Mouse (Mus musculus) midbrain, embryonic 10.5 days (tissue): ENCODE data around the gene Dync2h1. TPM values are rescaled to one million over a fixed set of nuclear protein-coding genes. Genes with fewer than 3 reads are reported as not detected.

Experiments
- DNase-seq: peaks from one replicate; pipeline ENCODE4 v3.0.0-alpha.2; 2017; ENCODE audit warnings: low spot score
- H3K27ac ChIP-seq: fragments of 300-500 bp; sonication (generic); replicated peaks from 2 replicates; pipeline ENCODE4 v1.5.1; 2016; ENCODE audit warnings: mild to moderate bottlenecking
- H3K27me3 ChIP-seq: fragments of 300-500 bp; sonication (generic); 2 replicates; pipeline ENCODE4 v1.6.1; 2016; ENCODE audit warnings: low read depth, mild to moderate bottlenecking; ENCODE audit not compliant: poor library complexity, severe bottlenecking
- H3K36me3 ChIP-seq: fragments of 300-500 bp; sonication (generic); 2 replicates; pipeline ENCODE4 v1.6.1; 2016; ENCODE audit warnings: mild to moderate bottlenecking, moderate library complexity
- H3K4me1 ChIP-seq: fragments of 300-500 bp; sonication (generic); 2 replicates; pipeline ENCODE4 v1.6.1; 2016
- H3K4me3 ChIP-seq: fragments of 300-500 bp; sonication (generic); 2 replicates; pipeline ENCODE4 v1.5.1; 2016; ENCODE audit warnings: mild to moderate bottlenecking, moderate library complexity
- H3K9me3 ChIP-seq: fragments of 300-500 bp; sonication (generic); replicated peaks from 2 replicates; pipeline ENCODE4 v1.6.1; 2016; ENCODE audit warnings: mild to moderate bottlenecking
- WGBS: fragments of 180-500 bp; shearing (Covaris S2); methylation state at CpG from one replicate; pipeline ENCODE4 v1.1.7; 2016; 5-methylcytosine and 5-hydroxymethylcytosine counted together
- polyA plus RNA-seq: library from polyadenylated mRNA; unstranded; fragments of >200 nt; fragmentation: Nextera tagmentation; extraction: Ambion mirVana; gene quantifications from 2 replicates; pipeline ENCODE4 v1.2.1, GENCODE M21; 2016

Gene Dync2h1
- polyA plus RNA-seq, 1 experiment from 2014 or later, result 24.9 TPM

DNA sequence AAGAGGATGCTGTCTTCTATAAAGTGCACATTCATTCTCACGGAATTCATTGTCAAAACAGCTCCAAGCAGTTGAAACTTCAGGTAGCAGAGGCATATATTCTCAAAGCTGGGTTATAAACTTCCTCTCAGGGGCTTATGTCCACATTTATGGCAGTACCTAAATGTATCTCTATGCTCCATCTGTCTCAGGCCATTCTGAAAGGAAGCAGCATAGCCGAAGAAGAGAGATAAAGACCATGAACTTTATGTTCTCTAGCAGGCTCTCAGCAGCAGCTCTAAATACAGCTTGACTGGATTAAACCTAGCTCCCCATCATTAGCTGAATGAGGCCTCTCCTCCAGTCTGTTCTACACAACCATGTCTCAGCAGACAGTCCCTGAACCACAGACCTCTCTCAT lies 29.9 kb downstream of the Dync2h1 start:
- Histone ChIP-seq H3K27ac (no peak overlapping the region), H3K9me3 (no peaks in the 10 kb centered on the region), H3K4me1 (no peaks in the 10 kb centered on the region), H3K36me3 (peaks cover 79% of the 10 kb centered on the region), H3K27me3 (no peaks in the 10 kb centered on the region), H3K4me3 (no peak overlapping the region)
- 94% methylated on average over 2 of the region's 2 CpGs for WGBS
- DNase-seq, result no peak

- no peak overlapping the region for H3K27ac ChIP-seq
- H3K27me3 ChIP-seq, result no peaks in the 10 kb centered on the region
- peaks cover 45% of the 10 kb centered on the region for H3K36me3 ChIP-seq
- WGBS, result 92% methylated on average over 2 of the region's 2 CpGs
- H3K4me1 ChIP-seq, result no peaks in the 10 kb centered on the region
- H3K9me3 ChIP-seq, result no peaks in the 10 kb centered on the region
- no peak overlapping the region for H3K4me3 ChIP-seq
- DNase-seq, result no peak
Measured at GRCm38 (mm10) chr9:7122863-7123262, 61.4 kb downstream of the Dync2h1 start.

- H3K36me3 ChIP-seq, result peaks cover 59% of the 10 kb centered on the region
- no peaks in the 10 kb centered on the region for H3K27me3 ChIP-seq
- WGBS, result 71% methylated on average over 1 of the region's 1 CpGs
- no peak for DNase-seq
- no peak overlapping the region for H3K4me3 ChIP-seq
- H3K27ac ChIP-seq, result no peak overlapping the region
- no peaks in the 10 kb centered on the region for H3K4me1 ChIP-seq
- H3K9me3 ChIP-seq, result no peaks in the 10 kb centered on the region
Measured at GRCm38 (mm10) chr9:7110166-7110565, 74.1 kb downstream of the Dync2h1 start.

GRCm38 (mm10) chr9:7101361-7101760 lies 82.9 kb downstream of the Dync2h1 start:
- no peak for DNase-seq
- H3K4me1 ChIP-seq, result no peaks in the 10 kb centered on the region
- H3K4me3 ChIP-seq, result no peak overlapping the region
- H3K9me3 ChIP-seq, result no peaks in the 10 kb centered on the region
- H3K27me3 ChIP-seq, result no peaks in the 10 kb centered on the region
- peaks cover 64% of the 10 kb centered on the region for H3K36me3 ChIP-seq
- H3K27ac ChIP-seq, result no peak overlapping the region

DNA sequence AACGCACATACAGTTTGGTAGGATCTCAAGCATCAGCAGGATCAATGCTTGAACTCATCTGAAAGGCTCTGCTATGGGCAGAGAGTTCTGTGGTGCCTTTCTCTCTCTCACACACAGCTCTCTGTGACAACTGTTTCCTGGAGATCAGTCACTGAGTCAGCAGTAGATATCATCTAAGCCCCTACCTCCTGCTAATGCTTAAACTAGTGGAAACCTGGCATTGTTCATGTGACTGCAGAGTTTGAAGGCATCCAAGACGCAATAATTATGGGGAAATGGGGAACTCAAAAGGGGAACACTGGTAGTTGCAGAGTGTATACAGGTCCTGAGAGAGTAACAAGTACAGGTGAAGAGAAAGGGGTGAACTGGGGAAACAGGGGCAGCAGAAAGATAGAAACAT lies 109.6 kb downstream of the Dync2h1 start:
- DNase-seq, result no peak
- Histone ChIP-seq H3K27ac (no peak overlapping the region), H3K4me1 (no peaks in the 10 kb centered on the region), H3K4me3 (no peak overlapping the region), H3K9me3 (no peaks in the 10 kb centered on the region), H3K36me3 (peaks cover 80% of the 10 kb centered on the region), H3K27me3 (no peaks in the 10 kb centered on the region)
- WGBS, result 94% methylated on average over 2 of the region's 2 CpGs

DNA sequence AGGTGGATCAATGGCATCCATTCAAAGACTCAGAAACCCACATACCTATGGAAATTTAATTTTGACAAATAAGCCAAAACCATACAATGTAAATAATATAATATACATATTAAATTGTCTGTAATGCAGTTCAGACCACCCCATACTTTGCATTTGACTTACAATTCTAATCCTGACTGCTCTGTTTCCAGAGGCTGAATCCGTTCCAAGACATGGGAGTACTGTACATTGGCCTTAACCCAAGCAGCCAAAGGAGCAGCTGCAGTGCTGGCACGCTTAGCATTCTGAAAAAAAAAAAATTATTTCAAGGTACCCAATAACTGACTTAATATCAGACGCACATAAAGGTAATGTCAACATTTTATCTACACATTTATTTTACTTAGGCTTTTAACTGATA lies 113.4 kb downstream of the Dync2h1 start:
- WGBS, result 93% methylated on average over 3 of the region's 3 CpGs
- DNase-seq, result no peak
- H3K36me3 ChIP-seq, result peaks cover 52% of the 10 kb centered on the region

DNA sequence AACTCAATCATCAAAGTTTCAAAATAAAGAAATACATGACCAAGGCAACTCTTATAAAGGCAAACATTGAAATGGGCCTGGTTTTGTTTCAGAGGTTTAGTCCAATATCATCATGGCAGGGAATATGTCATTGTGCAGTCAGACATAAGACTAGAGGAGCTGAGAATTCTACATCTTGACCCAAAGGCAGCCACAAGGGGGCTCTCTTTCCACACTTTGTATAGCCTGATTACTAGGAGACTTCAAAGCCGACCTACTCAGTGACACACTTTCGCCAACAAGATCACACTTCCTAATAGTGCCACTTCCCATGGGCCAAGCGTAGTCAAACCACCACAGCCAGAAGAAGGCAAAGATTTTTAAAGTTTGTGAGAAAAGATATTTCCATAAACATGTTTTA lies 133.7 kb downstream of the Dync2h1 start:
- WGBS, result 83% methylated on average over 3 of the region's 3 CpGs
- Histone ChIP-seq H3K36me3 (peaks cover 44% of the 10 kb centered on the region), H3K4me1 (no peaks in the 10 kb centered on the region), H3K9me3 (no peaks in the 10 kb centered on the region), H3K4me3 (no peak overlapping the region), H3K27me3 (no peaks in the 10 kb centered on the region), H3K27ac (no peak overlapping the region)
- DNase-seq, result peak; percentile 25

More for the DNA sequence above, 113.4 kb downstream of the Dync2h1 start:
- no peaks in the 10 kb centered on the region for H3K9me3 ChIP-seq
- H3K27ac ChIP-seq, result no peak overlapping the region
- H3K4me3 ChIP-seq, result no peak overlapping the region
- no peaks in the 10 kb centered on the region for H3K4me1 ChIP-seq
- no peaks in the 10 kb centered on the region for H3K27me3 ChIP-seq

DNA sequence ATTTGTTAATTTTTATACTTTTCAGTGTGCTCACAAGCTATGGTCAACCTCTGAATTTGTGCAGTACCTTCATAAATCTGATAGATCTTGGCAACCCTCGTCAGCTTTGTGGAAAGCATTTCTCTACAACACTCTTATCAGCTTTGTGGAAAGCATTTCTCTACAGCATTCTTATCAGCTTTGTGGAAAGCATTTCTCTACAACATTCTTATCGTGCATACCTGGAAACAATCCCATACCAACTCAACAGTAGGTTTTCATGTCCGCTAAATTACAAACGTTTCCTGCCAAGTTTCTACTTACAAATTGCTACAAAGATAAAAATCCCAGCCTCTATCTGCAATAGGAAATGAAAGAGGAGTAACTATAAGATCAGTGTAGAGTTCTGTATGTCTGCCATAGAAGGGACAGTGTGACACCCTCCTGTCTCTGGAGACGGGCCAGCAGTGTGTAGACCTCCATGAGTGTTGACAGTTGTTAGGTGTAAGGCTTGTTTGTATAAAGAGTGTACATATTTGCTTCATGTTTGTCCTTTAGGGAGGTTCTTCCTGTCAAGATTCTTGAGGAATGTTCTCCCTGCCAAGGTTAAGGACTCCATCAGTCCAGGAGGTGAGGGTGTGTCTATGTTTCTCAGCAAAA lies 141.5 kb downstream of the Dync2h1 start:
- H3K9me3 ChIP-seq, result peaks cover 7% of the 10 kb centered on the region; the same call in 1 of the 2 replicates
- no peaks in the 10 kb centered on the region for H3K27me3 ChIP-seq
- H3K36me3 ChIP-seq, result peaks cover 47% of the 10 kb centered on the region
- no peaks in the 10 kb centered on the region for H3K4me1 ChIP-seq
- no peak overlapping the region for H3K4me3 ChIP-seq
- 96% methylated on average over 5 of the region's 5 CpGs for WGBS
- no peak for DNase-seq
- no peak overlapping the region for H3K27ac ChIP-seq

- WGBS, result 93% methylated on average over 5 of the region's 5 CpGs
- Histone ChIP-seq H3K4me1 (no peaks in the 10 kb centered on the region), H3K4me3 (no peak overlapping the region), H3K36me3 (peaks cover 43% of the 10 kb centered on the region), H3K9me3 (peaks cover 7% of the 10 kb centered on the region; the same call in 1 of the 2 replicates), H3K27me3 (no peaks in the 10 kb centered on the region), H3K27ac (no peak overlapping the region)
- DNase-seq, result no peak
Measured at GRCm38 (mm10) chr9:7041231-7041630, 143.0 kb downstream of the Dync2h1 start.

GRCm38 (mm10) chr9:7032553-7032952 lies 151.7 kb downstream of the Dync2h1 start:
- H3K27ac ChIP-seq, result no peak overlapping the region
- DNase-seq, result no peak
- no peaks in the 10 kb centered on the region for H3K4me1 ChIP-seq
- WGBS, result 96% methylated on average over 2 of the region's 2 CpGs
- H3K27me3 ChIP-seq, result no peaks in the 10 kb centered on the region
- H3K9me3 ChIP-seq, result no peaks in the 10 kb centered on the region
- no peak overlapping the region for H3K4me3 ChIP-seq
- H3K36me3 ChIP-seq, result peaks cover 58% of the 10 kb centered on the region

DNA sequence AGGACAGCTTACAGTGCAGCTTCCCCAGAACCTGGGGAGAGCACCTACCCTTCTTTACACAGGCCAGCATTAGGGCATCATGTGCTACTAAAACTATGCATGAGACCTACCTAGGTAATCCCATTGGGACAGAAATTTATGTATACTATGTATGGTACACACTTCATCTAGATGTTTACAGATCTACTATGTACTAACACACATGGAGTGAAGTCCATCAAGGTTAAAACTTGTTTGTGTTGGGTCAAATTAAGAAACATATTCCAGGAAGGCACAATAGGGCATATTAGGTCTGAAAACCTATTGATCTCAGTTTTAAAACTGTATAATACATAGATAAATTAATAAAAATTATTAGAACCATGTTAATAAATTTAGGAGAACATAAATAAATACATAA lies 168.6 kb downstream of the Dync2h1 start:
- H3K36me3 ChIP-seq, result peaks cover 10% of the 10 kb centered on the region; the same call in 1 of the 2 replicates
- H3K27ac ChIP-seq, result no peak overlapping the region
- H3K4me3 ChIP-seq, result no peak overlapping the region
- H3K27me3 ChIP-seq, result no peaks in the 10 kb centered on the region
- H3K9me3 ChIP-seq, result no peaks in the 10 kb centered on the region
- H3K4me1 ChIP-seq, result no peaks in the 10 kb centered on the region
- no peak for DNase-seq

- H3K4me1 ChIP-seq, result no peaks in the 10 kb centered on the region
- H3K9me3 ChIP-seq, result no peaks in the 10 kb centered on the region
- H3K27ac ChIP-seq, result no peak overlapping the region
- H3K27me3 ChIP-seq, result no peaks in the 10 kb centered on the region
- DNase-seq, result no peak
- 93% methylated on average over 1 of the region's 1 CpGs for WGBS
- no peak overlapping the region for H3K4me3 ChIP-seq
- H3K36me3 ChIP-seq, result peaks cover 17% of the 10 kb centered on the region; the same call in 1 of the 2 replicates
Measured at GRCm38 (mm10) chr9:7014733-7015132, 169.5 kb downstream of the Dync2h1 start.

DNA sequence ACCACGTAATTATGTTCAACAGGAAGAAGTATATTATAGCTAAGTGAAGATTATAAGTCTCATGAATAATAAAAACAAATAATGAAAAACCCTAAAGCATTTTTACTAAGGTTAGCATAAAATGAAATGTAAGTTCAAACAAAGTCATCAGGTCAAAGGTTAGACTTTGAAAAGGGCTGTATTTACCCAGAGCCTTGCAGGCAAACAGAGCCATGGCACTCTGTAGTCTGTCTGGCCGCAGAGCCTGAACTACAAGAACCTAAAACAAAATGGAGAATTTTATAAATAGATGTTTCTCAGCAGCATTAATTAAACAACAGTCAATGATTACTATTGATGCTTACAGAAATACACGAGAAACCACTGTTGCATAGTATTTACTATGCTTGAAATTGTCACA lies 174.5 kb downstream of the Dync2h1 start:
- 69% methylated on average over 3 of the region's 3 CpGs for whole genome bisulfite sequencing
- no peak for DNase-seq

GRCm38 (mm10) chr9:6994865-6995264 lies 189.4 kb downstream of the Dync2h1 start:
- no peak overlapping the region for H3K27ac ChIP-seq
- no peak for DNase-seq
- WGBS, result 71% methylated on average over 2 of the region's 2 CpGs

More for the DNA sequence above, 174.5 kb downstream of the Dync2h1 start:
- Histone ChIP-seq H3K27ac (no peak overlapping the region), H3K36me3 (peaks cover 40% of the 10 kb centered on the region), H3K4me1 (no peaks in the 10 kb centered on the region), H3K27me3 (no peaks in the 10 kb centered on the region), H3K4me3 (no peak overlapping the region), H3K9me3 (no peaks in the 10 kb centered on the region)

More at GRCm38 (mm10) chr9:6994865-6995264, 189.4 kb downstream of the Dync2h1 start:
- Histone ChIP-seq H3K4me3 (no peak overlapping the region), H3K9me3 (no peaks in the 10 kb centered on the region), H3K36me3 (peaks cover 48% of the 10 kb centered on the region), H3K4me1 (no peaks in the 10 kb centered on the region), H3K27me3 (no peaks in the 10 kb centered on the region)
